Mouse (Mus musculus) CH12.LX (cell line): Measurements from ENCODE around the gene Map3k20. TPM values are rescaled to one million over a fixed set of nuclear protein-coding genes. Genes with fewer than 3 reads are reported as not detected.

Experiments used
- DNase-seq: peaks from one replicate; pipeline ENCODE4 v3.0.0-alpha.2; 2013; ENCODE audit errors: extremely low read depth
- H3K27ac ChIP-seq: 2 replicates; pipeline ENCODE4 v1.5.1; 2012; ENCODE audit warnings: low read depth, mild to moderate bottlenecking, control low read depth, moderate library complexity; ENCODE audit not compliant: insufficient read depth
- H3K27me3 ChIP-seq: replicated peaks from 2 replicates; pipeline ENCODE3; 2012; ENCODE audit warnings: inconsistent platforms
- H3K36me3 ChIP-seq, 2 experiments: replicated peaks in 1 of 2; 2 replicates each; pipeline versions ENCODE3 to v1.6.1; 2012; ENCODE audit warnings: inconsistent platforms in 1 of 2, low read length in 1 of 2, mild to moderate bottlenecking in 1 of 2, mixed read lengths in 1 of 2, moderate library complexity in 1 of 2; ENCODE audit not compliant: control insufficient read depth in 1 of 2, insufficient read depth in 1 of 2
- H3K4me1 ChIP-seq, 2 experiments: 2 replicates each; pipeline ENCODE4 v1.6.1; 2012; ENCODE audit warnings: inconsistent platforms in 1 of 2, moderate library complexity in 1 of 2; ENCODE audit not compliant: insufficient read depth in 2 of 2, control insufficient read depth in 1 of 2
- H3K4me2 ChIP-seq: 2 replicates; pipeline ENCODE4 v1.6.1; 2012; ENCODE audit warnings: low read depth, mild to moderate bottlenecking, control low read depth; ENCODE audit not compliant: poor library complexity, insufficient read depth, severe bottlenecking
- H3K4me3 ChIP-seq, 3 experiments: fragments of 150-350 bp in 1 of 3; sonication (generic) in 1 of 3; replicated peaks in 1 of 3; 2 replicates each; pipeline versions ENCODE3 to v1.5.1; 2011 to 2012; ENCODE audit warnings: low read depth in 2 of 3, low read length in 2 of 3, mild to moderate bottlenecking in 2 of 3, moderate library complexity in 2 of 3, control low read depth in 1 of 3, improper control_type of control experiment in 1 of 3, inconsistent platforms in 1 of 3, mixed read lengths in 1 of 3; ENCODE audit not compliant: poor library complexity in 1 of 3
- H3K79me2 ChIP-seq: replicated peaks from 2 replicates; pipeline ENCODE4 v1.6.1; 2012; ENCODE audit warnings: mild to moderate bottlenecking, moderate library complexity; ENCODE audit not compliant: control insufficient read depth, poor library complexity, insufficient read depth, severe bottlenecking; ENCODE audit errors: extremely low read depth
- H3K9ac ChIP-seq: 2 replicates; pipeline ENCODE4 v1.6.1; 2012; ENCODE audit warnings: low read depth, mild to moderate bottlenecking, control low read depth, moderate library complexity; ENCODE audit not compliant: insufficient read depth
- H3K9me3 ChIP-seq: replicated peaks from 2 replicates; pipeline ENCODE3; 2012; ENCODE audit warnings: low read length, inconsistent platforms, mixed read lengths
- BHLHE40 ChIP-seq: IDR thresholded peaks from 2 replicates; pipeline ENCODE4 v1.6.1; 2011; ENCODE audit warnings: mild to moderate bottlenecking, low read depth, low read length, improper control_type of control experiment
- CHD1 ChIP-seq: IDR thresholded peaks from 2 replicates; pipeline ENCODE4 v1.6.1; 2012; ENCODE audit warnings: low read depth, low read length, improper control_type of control experiment, inconsistent platforms
- CTCF ChIP-seq, 2 experiments: IDR thresholded peaks in 1 of 2; conservative IDR thresholded peaks in 1 of 2; 2 replicates each; pipeline ENCODE4 v1.5.1; 2011 to 2012; ENCODE audit warnings: low read depth in 2 of 2, low read length in 2 of 2, improper control_type of control experiment in 1 of 2, inconsistent platforms in 1 of 2, mild to moderate bottlenecking in 1 of 2, moderate library complexity in 1 of 2
- GABPA ChIP-seq: IDR thresholded peaks from 2 replicates; pipeline ENCODE4 v1.6.1; 2012; ENCODE audit warnings: low read depth, low read length, improper control_type of control experiment, inconsistent platforms; ENCODE audit not compliant: insufficient replicate concordance
- HCFC1 ChIP-seq: IDR thresholded peaks from 2 replicates; pipeline ENCODE4 v1.6.1; 2012; ENCODE audit warnings: low read depth, mild to moderate bottlenecking, inconsistent platforms, low read length, improper control_type of control experiment
- IRF4 ChIP-seq: IDR thresholded peaks from 2 replicates; pipeline ENCODE4 v1.6.1; 2014; ENCODE audit warnings: low read depth, mild to moderate bottlenecking, inconsistent platforms, low read length, improper control_type of control experiment
- JUND ChIP-seq: conservative IDR thresholded peaks from 2 replicates; pipeline ENCODE4 v1.6.1; 2011; ENCODE audit warnings: low read depth, low read length, improper control_type of control experiment
- MAFK ChIP-seq: IDR thresholded peaks from 2 replicates; pipeline ENCODE4 v1.6.1; 2011; ENCODE audit warnings: low read length, improper control_type of control experiment; ENCODE audit not compliant: insufficient replicate concordance
- MAX ChIP-seq: IDR thresholded peaks from 2 replicates; pipeline ENCODE4 v1.6.1; 2011; ENCODE audit warnings: low read length, improper control_type of control experiment
- MAZ ChIP-seq: IDR thresholded peaks from 2 replicates; pipeline ENCODE4 v1.6.1; 2012; ENCODE audit warnings: low read depth, mild to moderate bottlenecking, inconsistent platforms, low read length, improper control_type of control experiment, moderate library complexity
- MEF2A ChIP-seq: IDR thresholded peaks from 2 replicates; pipeline ENCODE4 v1.6.1; 2014; ENCODE audit warnings: low read depth, mild to moderate bottlenecking, inconsistent platforms, low read length, improper control_type of control experiment, borderline replicate concordance
- NELFE ChIP-seq: IDR thresholded peaks from 2 replicates; pipeline ENCODE4 v1.6.1; 2011; ENCODE audit warnings: low read depth, low read length, improper control_type of control experiment
- PAX5 ChIP-seq: IDR thresholded peaks from 2 replicates; pipeline ENCODE4 v1.6.1; 2012; ENCODE audit warnings: low read length, inconsistent platforms, mixed read lengths
- POLR2A ChIP-seq: IDR thresholded peaks from 2 replicates; pipeline ENCODE4 v1.6.1; 2011; ENCODE audit warnings: low read depth, mild to moderate bottlenecking, improper control_type of control experiment, low read length
- POLR2AphosphoS2 ChIP-seq: IDR thresholded peaks from 2 replicates; pipeline ENCODE4 v1.6.1; 2011; ENCODE audit warnings: low read depth, low read length, improper control_type of control experiment
- SIN3A ChIP-seq: IDR thresholded peaks from 2 replicates; pipeline ENCODE4 v1.6.1; 2012; ENCODE audit warnings: low read length, improper control_type of control experiment, inconsistent platforms
- SMC3 ChIP-seq: IDR thresholded peaks from 2 replicates; pipeline ENCODE4 v1.6.1; 2011; ENCODE audit warnings: low read depth, low read length, improper control_type of control experiment
- TCF12 ChIP-seq: IDR thresholded peaks from 2 replicates; pipeline ENCODE4 v1.6.1; 2014; ENCODE audit warnings: low read depth, mild to moderate bottlenecking, inconsistent platforms, low read length, improper control_type of control experiment
- UBTF ChIP-seq: IDR thresholded peaks from 2 replicates; pipeline ENCODE4 v1.6.1; 2012; ENCODE audit warnings: low read depth, mild to moderate bottlenecking, inconsistent platforms, low read length, improper control_type of control experiment, moderate library complexity
- USF1 ChIP-seq: IDR thresholded peaks from 2 replicates; pipeline ENCODE4 v1.6.1; 2014; ENCODE audit warnings: low read depth, mild to moderate bottlenecking, inconsistent platforms, low read length, improper control_type of control experiment
- ZC3H11A ChIP-seq: IDR thresholded peaks from 2 replicates; pipeline ENCODE4 v1.6.1; 2012; ENCODE audit warnings: low read depth, mild to moderate bottlenecking, inconsistent platforms, low read length, improper control_type of control experiment
- ZMIZ1 ChIP-seq: IDR thresholded peaks from 2 replicates; pipeline ENCODE4 v1.6.1; 2012; ENCODE audit warnings: low read depth, mild to moderate bottlenecking, inconsistent platforms, low read length, improper control_type of control experiment
- dilution Hi-C: fragments of 300-500 bp; cut with MboI; formaldehyde crosslinking; loops from 2 replicates; pipeline ENCODE4 v1.14.3; 2020; ENCODE audit warnings: low sequenced_read_pairs; ENCODE audit not compliant: extremely low pct_unique_long_range_greater_than_20kb, extremely low pct_ligation_motif_present
- in situ Hi-C: fragments of 300-500 bp; cut with MboI; formaldehyde crosslinking; loops from 3 replicates; pipeline ENCODE4 v1.14.3; 2019; ENCODE audit warnings: low sequenced_read_pairs, low pct_ligation_motif_present, low pct_unique_long_range_greater_than_20kb, mixed read lengths
- polyA plus RNA-seq: library from polyadenylated mRNA; unstranded; fragments of >175 nt; gene quantifications from 2 replicates; pipeline ENCODE4 v1.2.1, GENCODE M21; 2012; ENCODE audit warnings: low read depth; ENCODE audit not compliant: insufficient read length
- total RNA-seq, 2 experiments: library from RNA; depleted of rRNA; stranded (reverse); fragments of 300-350 nt in 1 of 2; fragments of >200 nt in 1 of 2; gene quantifications; 2 replicates each; pipeline ENCODE4 v1.2.3; 2012 to 2014

Gene Map3k20
- total and polyA plus RNA-seq, 3 experiments = 4.1 to 6.6 (median 6.1) TPM

GRCm38 (mm10) chr2:72401290-72401689 is 115.9 kb downstream of the Map3k20 start:
- H3K79me2 ChIP-seq = no peaks in the 10 kb centered on the region
- no peaks in the 10 kb centered on the region for H3K9me3 ChIP-seq
- dilution Hi-C loops = no loop called here
- H3K9ac ChIP-seq = no peak overlapping the region
- H3K36me3 ChIP-seq = peaks cover 0 to 25% of the 10 kb centered on the region in 2 experiments
- no peak for DNase-seq
- no peak overlapping the region for H3K27ac ChIP-seq
- H3K4me1 ChIP-seq = no peaks in the 10 kb centered on the region
- H3K4me2 ChIP-seq = no peak overlapping the region
- TF ChIP-seq MAZ (no peak), SMC3 (no peak), ZMIZ1 (no peak), CTCF (conservative IDR thresholded peaks at IDR 0.05 in 1 of 2, IDR thresholded peaks at IDR 0.05 in 1 of 2; ENCODE audit: low read depth in 2 of 2, low read length in 2 of 2) (no peak), MEF2A (no peak), JUND (no peak), MAFK (no peak), UBTF (no peak), BHLHE40 (no peak), ZC3H11A (no peak), PAX5 (no peak), POLR2AphosphoS2 (no peak), GABPA (no peak), CHD1 (no peak), MAX (no peak), HCFC1 (no peak), TCF12 (no peak), USF1 (no peak)
- in situ Hi-C loops = no loop called here
- H3K4me3 ChIP-seq = no peak overlapping the region
- H3K27me3 ChIP-seq = no peaks in the 10 kb centered on the region

- in situ Hi-C loops = no loop called here
- Histone ChIP-seq H3K4me2 (no peak overlapping the region), H3K4me1 (no peaks in the 10 kb centered on the region), H3K27me3 (no peaks in the 10 kb centered on the region), H3K4me3 (no peak overlapping the region), H3K27ac (no peak overlapping the region), H3K9me3 (no peaks in the 10 kb centered on the region), H3K79me2 (no peaks in the 10 kb centered on the region), H3K9ac (no peak overlapping the region), H3K36me3 (peaks cover 0 to 23% of the 10 kb centered on the region in 2 experiments)
- DNase-seq = no peak
- dilution Hi-C loops = no loop called here
- no peak for TF ChIP-seq IRF4
- no peak for TF ChIP-seq NELFE
- TF ChIP-seq MAFK = no peak
- TF ChIP-seq SMC3 = no peak
- TF ChIP-seq SIN3A = no peak
- no peak for TF ChIP-seq PAX5
- TF ChIP-seq CHD1 = no peak
- no peak for TF ChIP-seq BHLHE40
- no peak for TF ChIP-seq POLR2A
- no peak for TF ChIP-seq POLR2AphosphoS2
- TF ChIP-seq ZMIZ1 = no peak
- no peak for TF ChIP-seq UBTF
- no peak for TF ChIP-seq JUND
Measured at GRCm38 (mm10) chr2:72405621-72406555, 120.5 kb downstream of the Map3k20 start.
